Mouse (Mus musculus) neural tube, embryonic 13.5 days (tissue): ENCODE measurements at regions not wholly inside any gene's neighbourhood (a gene's known extent, or its start where the extent isn't known, plus 50 kb on each side); places are given as distances from the start of the nearest gene placed in this dataset.

ENCODE experiments used
- ATAC-seq: fragments of 200-750 bp; cut with Nextera tagmentation; 2 replicates; pipeline ENCODE4 v1.8.0; 2017; ENCODE audit warnings: low read depth, mild to moderate bottlenecking, moderate TSS enrichment, moderate library complexity
- H3K27ac ChIP-seq: fragments of 300-500 bp; sonication (generic); replicated peaks from 2 replicates; pipeline ENCODE4 v1.5.1; 2015; ENCODE audit warnings: moderate library complexity, mild to moderate bottlenecking, inconsistent platforms
- H3K27me3 ChIP-seq: fragments of 300-500 bp; sonication (generic); 2 replicates; pipeline ENCODE4 v1.6.1; 2015; ENCODE audit warnings: mild to moderate bottlenecking, inconsistent platforms
- H3K36me3 ChIP-seq: fragments of 300-500 bp; sonication (generic); 2 replicates; pipeline ENCODE4 v1.6.1; 2015; ENCODE audit warnings: mild to moderate bottlenecking, inconsistent platforms
- H3K4me1 ChIP-seq: fragments of 300-500 bp; sonication (generic); replicated peaks from 2 replicates; pipeline ENCODE4 v1.6.1; 2015; ENCODE audit warnings: inconsistent platforms
- H3K4me2 ChIP-seq: fragments of 300-500 bp; sonication (generic); 2 replicates; pipeline ENCODE4 v1.6.1; 2015; ENCODE audit warnings: inconsistent platforms, mild to moderate bottlenecking, moderate library complexity
- H3K4me3 ChIP-seq: fragments of 300-500 bp; sonication (generic); 2 replicates; pipeline ENCODE4 v1.5.1; 2015; ENCODE audit warnings: mild to moderate bottlenecking, inconsistent platforms
- H3K9ac ChIP-seq: fragments of 300-500 bp; sonication (generic); 2 replicates; pipeline ENCODE4 v1.6.1; 2015; ENCODE audit warnings: moderate library complexity, mild to moderate bottlenecking, inconsistent platforms
- H3K9me3 ChIP-seq: fragments of 300-500 bp; sonication (generic); 2 replicates; pipeline ENCODE4 v1.6.1; 2016; ENCODE audit warnings: inconsistent platforms
- WGBS: fragments of 180-500 bp; shearing (Covaris S2); methylation state at CpG from one replicate; pipeline ENCODE4 v1.1.7; 2015; 5-methylcytosine and 5-hydroxymethylcytosine counted together

DNA sequence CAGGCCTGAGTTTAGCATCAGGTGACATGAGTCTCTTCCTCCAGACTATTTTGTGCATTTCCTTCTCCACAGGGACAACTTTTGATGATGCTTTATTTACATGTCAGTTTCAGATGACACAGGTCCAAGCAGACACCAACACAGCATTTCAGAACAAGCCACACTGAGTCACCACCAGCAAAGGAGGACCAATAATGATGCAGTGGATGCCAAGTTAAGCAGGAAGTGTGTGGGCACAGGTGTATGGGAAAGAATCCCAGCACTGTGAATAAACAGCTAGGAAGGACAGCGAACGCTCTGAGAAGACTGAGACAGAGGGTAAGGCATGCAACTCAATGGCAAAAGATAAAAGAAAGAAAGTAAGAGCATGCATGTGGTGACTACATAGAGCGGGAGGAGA is 200.7 kb upstream of the Zbtb20 start:
- no peaks in the 10 kb centered on the region for H3K9me3 ChIP-seq
- H3K27ac ChIP-seq = no peak overlapping the region
- no peak for ATAC-seq
- H3K36me3 ChIP-seq = no peaks in the 10 kb centered on the region
- no peaks in the 10 kb centered on the region for H3K27me3 ChIP-seq
- H3K4me1 ChIP-seq = no peaks in the 10 kb centered on the region
- H3K9ac ChIP-seq = no peak overlapping the region
- 90% methylated on average over 3 of the region's 3 CpGs for WGBS
- no peak overlapping the region for H3K4me3 ChIP-seq
- H3K4me2 ChIP-seq = no peak overlapping the region

DNA sequence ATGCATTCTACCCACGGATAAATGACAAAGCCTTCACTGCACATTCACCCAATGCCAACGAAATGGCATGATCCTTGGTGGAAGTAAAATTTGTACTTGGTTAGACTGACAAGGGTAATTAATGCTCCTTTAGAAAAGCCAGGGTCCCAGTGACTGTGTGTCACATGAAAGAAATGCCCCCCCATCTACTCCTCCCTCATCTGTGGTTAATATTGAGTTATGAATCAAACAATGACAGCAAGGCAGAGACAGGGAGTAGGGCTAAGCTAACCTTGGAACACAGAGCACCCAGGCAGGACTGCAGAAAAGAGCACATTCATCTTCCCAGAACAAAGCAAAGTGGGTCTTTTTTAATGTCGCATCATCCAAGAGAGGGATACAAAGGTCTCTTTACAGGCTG is 209.1 kb upstream of the Zbtb20 start:
- Histone ChIP-seq H3K9me3 (no peaks in the 10 kb centered on the region), H3K36me3 (no peaks in the 10 kb centered on the region), H3K4me1 (no peaks in the 10 kb centered on the region), H3K4me3 (no peak overlapping the region), H3K27me3 (no peaks in the 10 kb centered on the region), H3K4me2 (no peak overlapping the region), H3K27ac (no peak overlapping the region), H3K9ac (no peak overlapping the region)
- no peak; the same call in 1 of the 2 replicates for ATAC-seq
- WGBS = 19% methylated on average over 3 of the region's 3 CpGs

DNA sequence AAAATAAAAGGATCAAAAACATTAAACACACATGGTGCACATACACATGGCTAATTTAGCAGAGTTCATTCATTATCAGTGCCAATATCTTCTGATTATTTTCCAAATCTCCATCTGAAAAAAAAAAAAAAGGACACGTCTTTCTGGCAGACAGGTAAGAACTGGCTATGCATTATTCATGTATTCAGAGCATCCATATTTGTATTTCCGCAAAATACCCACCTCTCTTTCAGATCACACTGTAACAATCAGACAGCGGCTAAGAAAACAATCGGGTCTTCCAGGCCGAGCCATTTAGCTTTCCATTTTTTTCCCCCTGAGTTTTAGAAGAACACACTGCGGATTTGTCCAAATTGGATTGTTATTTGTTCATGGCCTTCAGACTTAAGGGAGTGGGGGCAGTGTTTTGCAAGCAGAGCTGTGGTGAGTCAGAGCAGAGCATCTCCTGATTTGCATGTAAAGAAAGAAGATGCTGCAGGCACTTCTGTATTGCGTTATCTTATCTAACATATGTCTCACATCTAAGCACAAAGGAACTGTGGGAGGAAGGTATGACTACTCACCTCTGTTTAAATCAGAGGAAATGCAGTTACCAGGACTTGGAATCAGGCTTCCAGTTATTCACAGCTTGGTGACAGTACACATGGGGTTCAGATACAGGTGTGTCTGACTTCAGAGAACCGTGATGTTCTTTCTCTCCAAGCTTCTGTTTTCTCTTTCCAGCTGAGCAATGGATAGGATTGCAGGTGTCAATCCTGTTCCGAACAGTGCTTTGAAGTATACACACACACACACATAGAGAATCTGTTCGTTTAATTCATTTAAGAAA is 223.6 kb upstream of the Zbtb20 start:
- ATAC-seq = no peak
- no peaks in the 10 kb centered on the region for H3K4me1 ChIP-seq

DNA sequence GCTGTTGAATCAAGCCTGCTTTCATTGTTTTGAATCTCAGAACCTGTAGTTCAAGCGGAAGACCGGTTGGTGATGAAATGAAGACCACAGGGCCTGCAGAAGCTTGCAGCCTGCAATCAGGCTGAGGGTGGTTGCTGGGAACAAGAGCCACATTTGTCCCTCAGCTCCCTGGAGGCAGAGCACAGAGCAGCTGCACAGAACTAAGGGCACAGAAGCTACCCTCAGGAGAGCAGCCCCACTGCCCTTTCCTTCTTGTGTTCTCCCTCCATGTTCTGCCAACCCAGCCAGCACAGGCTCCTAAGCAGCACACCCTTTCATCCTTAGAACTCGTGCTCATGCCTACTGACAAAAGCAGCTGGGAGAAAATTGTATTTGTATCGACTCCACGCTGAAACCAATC is 225.9 kb upstream of the Zbtb20 start:
- ATAC-seq = no peak
- H3K27me3 ChIP-seq = no peaks in the 10 kb centered on the region
- WGBS = 57% methylated on average over 5 of the region's 5 CpGs
- H3K4me3 ChIP-seq = no peak overlapping the region
- no peaks in the 10 kb centered on the region for H3K9me3 ChIP-seq
- H3K9ac ChIP-seq = no peak overlapping the region
- H3K27ac ChIP-seq = no peak overlapping the region
- H3K4me1 ChIP-seq = no peaks in the 10 kb centered on the region
- no peak overlapping the region for H3K4me2 ChIP-seq
- no peaks in the 10 kb centered on the region for H3K36me3 ChIP-seq

More for the DNA sequence above, 223.6 kb upstream of the Zbtb20 start:
- no peaks in the 10 kb centered on the region for H3K9me3 ChIP-seq
- H3K27ac ChIP-seq = no peak overlapping the region
- WGBS = 87% methylated on average over 10 of the region's 10 CpGs
- no peaks in the 10 kb centered on the region for H3K36me3 ChIP-seq
- no peaks in the 10 kb centered on the region for H3K27me3 ChIP-seq
- H3K4me2 ChIP-seq = no peak overlapping the region
- H3K4me3 ChIP-seq = no peak overlapping the region
- no peak overlapping the region for H3K9ac ChIP-seq

DNA sequence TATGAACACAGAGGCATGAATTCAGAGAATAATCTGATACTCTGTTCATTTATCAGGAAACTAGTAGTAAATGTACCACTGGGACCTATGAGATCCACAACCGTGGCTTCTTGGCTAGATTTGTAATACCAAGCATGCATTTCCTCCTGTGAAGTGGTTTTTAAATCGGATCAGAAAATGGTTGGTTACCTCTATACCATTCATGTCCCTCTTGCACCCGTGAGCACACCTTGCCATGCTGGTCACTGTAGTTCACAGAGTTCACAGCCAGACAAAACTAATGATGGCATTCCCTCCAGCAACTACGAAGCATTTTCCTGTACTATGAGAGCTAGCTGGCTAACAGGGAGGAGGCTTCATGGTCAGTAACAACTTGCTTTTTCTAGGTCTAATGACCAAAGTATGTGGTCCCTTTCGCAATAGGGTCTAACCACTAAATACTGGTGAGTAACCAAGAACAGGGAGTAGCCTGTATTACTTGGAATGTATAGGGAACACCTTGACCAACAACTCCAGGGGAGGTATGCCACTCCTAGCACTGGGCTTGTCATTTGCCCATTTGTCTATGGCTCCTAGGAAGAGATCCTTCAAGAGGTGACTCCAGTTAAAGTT is 227.0 kb upstream of the Zbtb20 start:
- no peaks in the 10 kb centered on the region for H3K4me1 ChIP-seq
- H3K27me3 ChIP-seq = no peaks in the 10 kb centered on the region
- WGBS = 87% methylated on average over 5 of the region's 5 CpGs
- H3K4me2 ChIP-seq = no peak overlapping the region
- no peak overlapping the region for H3K27ac ChIP-seq
- no peak overlapping the region for H3K4me3 ChIP-seq
- no peaks in the 10 kb centered on the region for H3K36me3 ChIP-seq
- H3K9ac ChIP-seq = no peak overlapping the region
- no peaks in the 10 kb centered on the region for H3K9me3 ChIP-seq
- no peak for ATAC-seq

DNA sequence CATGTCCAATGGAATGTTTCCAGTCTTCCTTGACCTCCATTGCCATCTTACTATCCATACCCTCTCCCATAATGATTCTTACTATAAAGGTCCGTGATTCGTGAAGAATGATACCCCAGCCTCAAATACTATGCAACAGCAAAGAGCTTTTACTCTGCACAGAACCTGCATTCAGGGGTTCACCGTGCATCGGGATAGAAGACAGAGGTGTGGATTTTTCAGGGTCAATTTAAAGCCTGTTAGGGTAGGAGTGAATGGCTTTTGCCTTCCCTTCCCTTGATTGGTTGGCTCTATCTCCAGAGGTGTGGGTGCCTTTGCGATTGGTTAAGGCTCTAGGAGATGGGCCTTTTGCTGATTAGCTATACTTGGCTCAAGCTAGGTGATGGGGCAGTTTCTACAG is 227.9 kb upstream of the Zbtb20 start:
- H3K27ac ChIP-seq = no peak overlapping the region
- H3K27me3 ChIP-seq = no peaks in the 10 kb centered on the region
- no peaks in the 10 kb centered on the region for H3K4me1 ChIP-seq
- 96% methylated on average over 5 of the region's 5 CpGs for WGBS
- H3K4me3 ChIP-seq = no peak overlapping the region
- no peaks in the 10 kb centered on the region for H3K36me3 ChIP-seq
- H3K4me2 ChIP-seq = no peak overlapping the region
- no peaks in the 10 kb centered on the region for H3K9me3 ChIP-seq
- no peak for ATAC-seq
- no peak overlapping the region for H3K9ac ChIP-seq

DNA sequence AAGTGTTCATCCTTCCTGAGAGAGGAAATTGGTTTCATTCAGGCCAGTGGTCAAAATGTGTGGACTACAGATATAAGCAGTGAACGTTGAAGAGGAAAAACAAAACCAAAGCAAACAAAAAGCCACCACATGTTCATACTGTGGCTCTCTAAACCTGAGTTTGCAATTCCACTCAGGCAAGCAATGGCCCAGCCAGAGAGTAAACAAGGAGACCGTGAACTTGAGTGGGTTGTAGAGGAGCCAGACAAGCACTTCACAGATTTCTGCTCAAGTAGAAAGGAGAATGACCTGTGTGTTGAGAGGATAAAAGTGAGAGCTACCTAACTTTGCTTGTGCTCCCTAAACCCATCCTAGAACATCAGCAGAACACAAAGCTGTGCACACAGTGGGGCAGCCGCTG is 239.9 kb upstream of the Zbtb20 start:
- no peaks in the 10 kb centered on the region for H3K36me3 ChIP-seq
- no peaks in the 10 kb centered on the region for H3K9me3 ChIP-seq
- WGBS = 88% methylated on average over 3 of the region's 3 CpGs
- no peak overlapping the region for H3K9ac ChIP-seq
- no peak overlapping the region for H3K4me3 ChIP-seq
- H3K27ac ChIP-seq = no peak overlapping the region
- no peak for ATAC-seq
- H3K4me1 ChIP-seq = no peaks in the 10 kb centered on the region
- H3K27me3 ChIP-seq = no peaks in the 10 kb centered on the region
- no peak overlapping the region for H3K4me2 ChIP-seq

DNA sequence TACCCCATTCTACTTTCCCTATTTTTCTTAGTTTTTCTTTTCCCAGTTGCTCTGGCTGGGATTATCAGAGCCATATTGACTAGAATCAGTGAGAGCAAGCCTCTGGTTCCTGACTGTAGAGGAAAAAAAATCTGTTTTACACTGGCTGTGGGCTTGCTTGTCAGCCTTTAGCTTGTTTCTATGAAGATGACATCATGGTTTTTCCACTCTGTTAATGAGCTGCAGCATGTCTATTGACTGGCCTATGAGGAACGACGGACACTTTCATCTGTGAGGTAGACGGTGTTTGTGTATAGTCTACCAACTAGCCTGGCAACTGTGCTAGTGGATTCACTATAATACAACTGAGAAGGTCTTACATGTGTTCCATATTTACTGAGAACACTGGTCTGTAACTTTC is 248.0 kb upstream of the Zbtb20 start:
- H3K9me3 ChIP-seq = no peaks in the 10 kb centered on the region
- H3K4me3 ChIP-seq = no peak overlapping the region
- H3K27me3 ChIP-seq = no peaks in the 10 kb centered on the region
- no peak overlapping the region for H3K9ac ChIP-seq
- H3K27ac ChIP-seq = no peak overlapping the region
- no peaks in the 10 kb centered on the region for H3K4me1 ChIP-seq
- ATAC-seq = no peak
- no peak overlapping the region for H3K4me2 ChIP-seq
- WGBS = 88% methylated on average over 3 of the region's 3 CpGs
- H3K36me3 ChIP-seq = no peaks in the 10 kb centered on the region

DNA sequence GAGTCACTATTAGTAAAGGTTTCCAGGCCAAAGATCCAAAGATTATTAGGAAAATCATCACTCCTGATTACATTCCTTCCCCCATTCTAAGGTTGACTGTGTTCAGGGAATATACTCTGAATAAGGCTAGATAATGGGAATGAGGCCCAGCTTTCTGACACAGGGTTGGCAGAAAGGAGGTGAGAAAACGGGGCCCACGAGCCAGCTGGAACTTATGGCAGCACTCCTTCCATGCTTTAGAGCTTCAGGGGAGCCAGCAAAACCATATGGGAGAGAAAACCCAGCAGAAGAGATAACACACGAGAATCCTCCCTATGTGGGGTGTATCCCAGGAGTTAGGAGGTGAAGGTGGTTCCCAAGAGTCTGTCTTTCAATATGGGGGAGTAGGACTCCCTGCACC is 259.8 kb upstream of the Zbtb20 start:
- H3K4me3 ChIP-seq = no peak overlapping the region

DNA sequence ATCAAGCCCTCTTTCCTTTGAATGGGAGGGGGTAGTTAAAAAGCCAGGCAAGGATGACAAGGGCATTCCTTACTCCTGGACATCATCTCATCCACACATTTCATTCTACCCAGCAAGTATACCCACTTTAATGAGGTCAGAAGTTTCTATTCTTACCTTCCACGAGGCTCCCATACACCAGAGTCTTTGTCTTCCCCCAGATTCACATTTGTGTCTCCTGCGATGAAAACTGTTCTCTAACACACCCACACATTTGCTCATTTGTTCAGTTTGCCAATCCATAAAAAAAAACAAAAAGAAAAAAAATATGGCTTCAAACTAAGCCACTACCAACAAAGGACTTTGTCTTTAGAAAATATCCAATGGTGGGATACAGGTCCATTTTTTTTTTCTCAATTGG is 263.7 kb upstream of the Zbtb20 start:
- H3K4me3 ChIP-seq = no peak overlapping the region
- ATAC-seq = no peak
- H3K9me3 ChIP-seq = no peaks in the 10 kb centered on the region; the same call in 1 of the 2 replicates
- H3K9ac ChIP-seq = no peak overlapping the region
- H3K4me2 ChIP-seq = no peak overlapping the region
- WGBS = 88% methylated on average over 2 of the region's 2 CpGs
- H3K27me3 ChIP-seq = no peaks in the 10 kb centered on the region
- no peaks in the 10 kb centered on the region for H3K4me1 ChIP-seq
- no peaks in the 10 kb centered on the region for H3K36me3 ChIP-seq
- no peak overlapping the region for H3K27ac ChIP-seq

More for the DNA sequence above, 259.8 kb upstream of the Zbtb20 start:
- H3K9me3 ChIP-seq = no peaks in the 10 kb centered on the region
- H3K27ac ChIP-seq = no peak overlapping the region
- H3K4me1 ChIP-seq = no peaks in the 10 kb centered on the region
- no peak for ATAC-seq
- no peak overlapping the region for H3K9ac ChIP-seq
- WGBS = 81% methylated on average over 3 of the region's 3 CpGs
- H3K27me3 ChIP-seq = no peaks in the 10 kb centered on the region
- H3K36me3 ChIP-seq = no peaks in the 10 kb centered on the region
- H3K4me2 ChIP-seq = no peak overlapping the region

DNA sequence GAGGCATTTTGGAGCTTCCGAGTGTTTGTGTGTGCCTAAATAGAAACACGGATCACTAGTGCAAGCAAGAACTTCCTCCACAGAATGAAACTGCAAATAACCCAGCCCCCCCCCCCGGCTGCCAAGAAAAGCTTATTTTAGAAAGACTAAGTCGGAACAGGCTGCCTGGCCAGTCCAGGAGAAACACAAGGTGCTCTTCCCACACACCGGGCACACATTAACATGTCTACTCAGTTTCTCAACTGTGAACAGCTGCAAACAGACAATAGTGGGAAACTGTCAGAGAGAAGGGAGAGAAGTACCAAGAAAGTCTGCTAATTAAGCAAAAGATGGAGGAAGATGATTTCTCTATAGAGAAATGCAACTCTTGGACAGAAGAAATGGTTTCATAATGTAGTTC is 267.3 kb upstream of the Zbtb20 start:
- ATAC-seq = no peak
- Histone ChIP-seq H3K27me3 (no peaks in the 10 kb centered on the region), H3K27ac (no peak overlapping the region), H3K4me3 (no peak overlapping the region), H3K9me3 (peaks cover under 1% of the 10 kb centered on the region; the same call in 1 of the 2 replicates), H3K4me1 (no peaks in the 10 kb centered on the region), H3K9ac (no peak overlapping the region), H3K4me2 (no peak overlapping the region), H3K36me3 (no peaks in the 10 kb centered on the region)
- 84% methylated on average over 5 of the region's 5 CpGs for WGBS

DNA sequence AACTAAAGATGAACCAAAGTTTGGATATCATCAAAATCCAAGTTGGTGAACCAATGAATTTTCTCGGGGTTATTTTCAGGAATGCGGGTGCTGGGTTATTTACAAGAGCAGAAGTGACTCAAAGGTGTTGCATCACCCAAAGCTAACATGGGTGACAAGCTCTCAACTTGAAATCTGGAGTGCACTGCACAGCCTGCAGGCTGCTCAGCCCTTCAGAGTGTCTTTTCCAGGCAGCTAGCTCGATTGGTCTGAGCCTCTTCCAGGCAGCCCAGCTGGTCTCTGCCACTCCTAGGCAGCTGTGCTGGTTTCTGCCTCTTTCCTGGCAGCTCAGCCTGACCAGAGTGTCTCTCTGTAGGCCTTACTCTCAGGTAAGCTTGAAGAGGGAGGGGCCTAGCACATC is 251.9 kb upstream of the Gap43 start:
- H3K36me3 ChIP-seq = no peaks in the 10 kb centered on the region
- H3K9ac ChIP-seq = no peak overlapping the region
- no peak overlapping the region for H3K4me3 ChIP-seq
- no peak overlapping the region for H3K4me2 ChIP-seq
- no peak for ATAC-seq
- H3K27ac ChIP-seq = no peak overlapping the region
- WGBS = 82% methylated on average over 3 of the region's 3 CpGs
- H3K4me1 ChIP-seq = no peaks in the 10 kb centered on the region
- H3K9me3 ChIP-seq = no peaks in the 10 kb centered on the region
- no peaks in the 10 kb centered on the region for H3K27me3 ChIP-seq

DNA sequence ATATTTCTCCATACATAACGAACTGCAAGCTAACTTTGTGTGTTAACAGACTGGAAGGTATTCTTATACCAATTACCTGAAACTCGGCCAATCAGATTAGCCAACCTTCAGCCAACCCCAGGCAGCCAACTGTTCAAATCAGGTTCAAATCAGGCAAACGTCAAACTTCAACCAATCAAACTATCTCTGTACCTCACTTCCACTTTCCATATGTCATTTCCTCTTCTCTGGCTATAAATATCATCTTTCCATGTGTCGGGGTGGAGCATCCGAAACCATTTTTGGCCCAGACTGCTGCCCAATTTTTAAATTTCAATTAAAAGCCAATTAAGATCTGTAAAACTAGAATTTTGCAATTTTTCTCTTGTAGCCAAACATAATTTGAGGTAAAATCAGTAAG is 251.1 kb upstream of the Gap43 start:
- Histone ChIP-seq H3K9me3 (no peaks in the 10 kb centered on the region), H3K27me3 (no peaks in the 10 kb centered on the region), H3K27ac (no peak overlapping the region), H3K4me2 (no peak overlapping the region), H3K4me3 (no peak overlapping the region), H3K4me1 (no peaks in the 10 kb centered on the region), H3K36me3 (no peaks in the 10 kb centered on the region), H3K9ac (no peak overlapping the region)
- no peak for ATAC-seq
- WGBS = 91% methylated on average over 5 of the region's 5 CpGs
